Mouse (Mus musculus) left cerebral cortex, adult 2 months (tissue): ENCODE data around the gene Gm14862. TPM values are rescaled to one million over a fixed set of nuclear protein-coding genes. Genes with fewer than 3 reads are reported as not detected.

Experiments
- DNase-seq, 2 experiments: peaks; one replicate each; pipeline ENCODE4 v3.0.0; 2021 to 2022; ENCODE audit warnings: low spot score in 2 of 2, mixed read lengths in 1 of 2; ENCODE audit errors: extremely low spot score in 1 of 2
- H3K27ac ChIP-seq: fragments of 200-600 bp; 2 replicates; pipeline ENCODE4 v1.8.1; 2022
- H3K4me3 ChIP-seq: fragments of 200-600 bp; 2 replicates; pipeline ENCODE4 v1.8.1; 2022
- CTCF ChIP-seq: fragments of 200-600 bp; IDR thresholded peaks from 2 replicates; pipeline ENCODE4 v1.8.1; 2022; ENCODE audit warnings: antibody characterized with exemption, mild to moderate bottlenecking, moderate library complexity
- intact Hi-C: fragments of 180-260 bp; cut with DNase I; formaldehyde crosslinking; loops from one replicate; pipeline ENCODE4 v1.15.1; 2025
- total RNA-seq, 2 experiments: library from RNA; stranded (reverse); gene quantifications; 2 replicates each; pipeline ENCODE4 v1.2.3; 2021

Gene Gm14862
- total RNA-seq, 2 experiments from 2014 or later = not detected

DNA sequence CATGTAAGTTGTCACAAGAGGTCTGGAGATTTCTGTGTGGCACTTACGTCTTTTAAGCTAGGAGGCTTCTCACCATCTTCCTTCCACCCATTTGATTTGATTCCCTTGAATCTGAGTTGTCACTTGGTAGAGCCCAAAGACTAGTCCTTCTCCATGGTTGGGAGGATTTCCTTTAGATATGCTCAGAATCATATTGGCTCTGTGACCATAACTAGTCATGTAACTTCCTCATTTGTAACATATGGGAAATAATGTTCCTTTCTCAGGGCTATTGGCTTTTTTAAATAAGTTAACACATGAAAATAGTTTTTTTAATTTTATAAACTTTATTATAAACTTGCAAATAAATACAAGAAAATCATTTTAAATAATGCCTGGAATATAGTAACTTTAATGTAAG, 2.6 kb upstream of the Gm14862 start:
- no peak for DNase-seq
- intact Hi-C loops = no loop called here
- Histone ChIP-seq H3K4me3 (no peak overlapping the region), H3K27ac (no peak overlapping the region)
- TF ChIP-seq CTCF = no peak

- TF ChIP-seq CTCF = no peak
These were observed 1.1 kb upstream of the Gm14862 start for GRCm38 (mm10) chrX:9257831-9258230.

GRCm38 (mm10) chrX:9254901-9255300, 1.8 kb downstream of the Gm14862 start:
- no peak for TF ChIP-seq CTCF
- intact Hi-C loops = no loop called here
- Histone ChIP-seq H3K27ac (no peak overlapping the region), H3K4me3 (no peak overlapping the region)
- DNase-seq = no peak

More at GRCm38 (mm10) chrX:9257831-9258230, 1.1 kb upstream of the Gm14862 start:
- no peak for DNase-seq
- no peak overlapping the region for H3K27ac ChIP-seq
- no peak overlapping the region for H3K4me3 ChIP-seq
- intact Hi-C loops = no loop called here

- Histone ChIP-seq H3K4me3 (no peak overlapping the region), H3K27ac (no peak overlapping the region)
- TF ChIP-seq CTCF = no peak
- DNase-seq = no peak
- intact Hi-C loops = no loop called here
These were observed 2.7 kb downstream of the Gm14862 start for GRCm38 (mm10) chrX:9253990-9254389.

DNA sequence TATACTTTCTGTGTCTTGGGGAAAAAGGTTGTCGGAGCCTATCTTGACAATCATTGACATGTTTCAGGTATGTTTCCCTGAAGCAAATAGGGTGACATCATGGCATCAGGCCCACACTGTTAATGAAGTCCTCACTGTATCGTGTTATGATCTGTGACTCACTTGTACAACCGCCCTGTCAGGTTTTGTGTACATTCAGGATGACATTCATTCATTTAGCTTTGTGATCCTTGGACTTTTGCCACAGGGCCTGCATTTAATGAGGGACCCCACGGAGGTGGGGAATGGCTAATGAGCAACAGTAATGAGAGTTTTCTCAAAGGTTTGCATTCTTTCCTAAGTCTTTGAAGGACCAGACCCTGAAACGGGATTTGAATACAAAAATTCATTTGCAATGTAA, 7.8 kb downstream of the Gm14862 start:
- H3K27ac ChIP-seq = no peak overlapping the region
- no peak overlapping the region for H3K4me3 ChIP-seq
- TF ChIP-seq CTCF = no peak
- no peak for DNase-seq
- intact Hi-C loops = no loop called here

DNA sequence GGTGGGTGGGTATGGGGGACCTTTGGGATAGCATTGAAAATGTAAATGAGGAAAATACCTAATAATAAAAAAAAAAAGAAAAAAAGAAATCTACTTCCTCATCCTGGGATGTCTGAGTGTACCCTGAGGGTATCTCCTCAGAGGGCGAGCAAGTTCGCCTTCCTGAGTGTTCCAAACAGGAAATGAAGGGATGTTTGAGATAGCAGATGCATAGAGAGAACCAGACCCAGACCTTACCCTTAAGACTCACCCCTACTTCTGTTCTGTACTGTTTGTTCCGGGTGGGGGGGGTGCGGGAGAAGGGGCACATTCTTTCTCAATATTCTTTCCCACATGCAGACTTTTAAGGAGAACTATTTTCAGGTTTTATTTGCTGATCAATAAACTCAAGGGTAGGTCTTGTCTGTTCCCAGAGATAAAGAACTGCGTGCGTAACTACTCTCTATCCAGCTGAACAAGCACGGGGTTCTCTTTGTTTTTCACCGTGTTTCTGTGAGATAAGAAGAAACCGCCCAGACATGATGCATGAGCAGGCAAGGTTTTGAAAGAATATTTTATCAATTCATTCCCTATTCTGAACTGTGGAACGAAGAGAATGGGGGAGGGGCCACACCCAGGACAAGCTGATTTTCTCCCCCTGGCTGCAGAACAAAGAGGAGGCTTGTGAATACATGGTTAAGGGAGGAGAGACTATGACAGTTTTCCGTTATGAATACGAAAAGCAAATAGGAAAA, 11.9 kb downstream of the Gm14862 start:
- no peak; the same call in 1 of the 2 replicates for TF ChIP-seq CTCF
- no peak for DNase-seq
- Histone ChIP-seq H3K27ac (no peak overlapping the region), H3K4me3 (no peak overlapping the region)
- intact Hi-C loops = no loop called here

GRCm38 (mm10) chrX:9243381-9243864, 13.3 kb downstream of the Gm14862 start:
- no peak overlapping the region for H3K27ac ChIP-seq
- intact Hi-C loops = no loop called here
- no peak overlapping the region for H3K4me3 ChIP-seq
- no peak for TF ChIP-seq CTCF
- DNase-seq = no peak

DNA sequence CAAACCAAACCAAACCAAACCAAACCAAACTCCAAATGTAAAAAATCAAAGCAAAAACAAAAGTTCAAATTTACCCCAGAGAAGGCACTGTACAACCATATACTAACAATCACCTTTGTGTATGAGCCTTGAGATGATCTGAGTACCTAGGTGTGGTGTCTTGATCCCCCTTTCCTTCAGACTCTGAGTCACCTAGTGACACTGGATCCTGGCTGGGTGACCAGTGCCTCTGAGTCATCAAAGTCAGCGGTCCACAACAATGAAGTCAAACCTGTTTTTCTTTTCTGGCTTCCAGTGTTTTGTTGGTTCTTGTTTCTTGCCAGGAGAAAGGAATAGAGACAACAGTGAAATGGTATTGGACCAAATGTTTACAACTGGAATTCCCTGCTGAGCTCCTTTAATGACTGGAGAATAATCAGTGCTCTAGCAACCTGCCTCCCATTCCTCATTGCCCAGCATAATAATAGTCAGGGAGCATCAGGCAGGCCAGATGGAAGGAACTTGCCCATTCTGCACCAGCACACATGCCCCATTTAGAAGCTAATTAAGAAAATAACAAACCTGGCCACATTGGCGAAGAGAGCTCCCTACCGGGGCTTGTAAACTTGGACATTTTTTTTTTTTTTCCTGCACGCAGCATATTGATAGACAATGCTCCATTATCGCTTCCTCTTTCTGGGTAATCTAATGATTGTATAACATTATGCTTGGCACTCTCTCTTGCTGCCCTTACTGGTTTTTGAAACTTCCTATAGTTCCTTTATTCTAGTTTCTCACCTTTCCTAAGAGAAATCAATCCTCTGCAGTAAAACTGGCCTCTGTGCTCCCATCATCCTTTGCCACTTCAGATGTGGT, 15.7 kb downstream of the Gm14862 start:
- intact Hi-C loops = no loop called here
- H3K27ac ChIP-seq = no peak overlapping the region
- no peak for TF ChIP-seq CTCF
- DNase-seq = no peak
- no peak overlapping the region for H3K4me3 ChIP-seq

GRCm38 (mm10) chrX:9227105-9227504, 29.6 kb downstream of the Gm14862 start:
- no peak overlapping the region for H3K27ac ChIP-seq
- intact Hi-C loops = no loop called here
- DNase-seq = no peak
- no peak for TF ChIP-seq CTCF
- no peak overlapping the region for H3K4me3 ChIP-seq

- no peak for TF ChIP-seq CTCF
- DNase-seq = no peak
- no peak overlapping the region for H3K27ac ChIP-seq
- intact Hi-C loops = loop anchor here (5.0 kb wide), 1 partner anchor 95 kb away; no protein-coding TSS in a partner anchor
- no peak overlapping the region for H3K4me3 ChIP-seq
These were observed 34.1 kb downstream of the Gm14862 start for GRCm38 (mm10) chrX:9222412-9223221.

DNA sequence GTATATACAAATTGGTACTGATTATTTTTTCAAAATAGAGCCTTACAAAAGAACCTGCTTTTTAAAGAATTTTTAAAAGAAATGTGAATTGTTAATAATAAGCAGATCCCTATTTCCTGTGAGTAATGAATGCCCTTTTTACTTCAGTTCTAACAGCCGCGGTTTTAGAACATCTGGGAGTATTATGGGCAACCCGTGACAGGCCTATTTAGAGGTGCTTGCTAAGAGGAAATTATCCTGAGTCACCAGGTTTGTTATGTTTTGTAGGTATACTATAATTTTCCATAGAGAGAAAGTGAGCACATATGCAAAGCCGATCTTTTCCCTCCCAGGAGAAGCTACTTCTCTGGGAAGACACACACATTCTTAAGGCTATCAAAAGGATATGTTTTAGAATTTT, 35.0 kb downstream of the Gm14862 start:
- H3K27ac ChIP-seq = no peak overlapping the region
- intact Hi-C loops = loop anchor here (5.0 kb wide), 1 partner anchor 94 kb away; no protein-coding TSS in a partner anchor
- H3K4me3 ChIP-seq = no peak overlapping the region
- no peak for DNase-seq
- TF ChIP-seq CTCF = no peak

DNA sequence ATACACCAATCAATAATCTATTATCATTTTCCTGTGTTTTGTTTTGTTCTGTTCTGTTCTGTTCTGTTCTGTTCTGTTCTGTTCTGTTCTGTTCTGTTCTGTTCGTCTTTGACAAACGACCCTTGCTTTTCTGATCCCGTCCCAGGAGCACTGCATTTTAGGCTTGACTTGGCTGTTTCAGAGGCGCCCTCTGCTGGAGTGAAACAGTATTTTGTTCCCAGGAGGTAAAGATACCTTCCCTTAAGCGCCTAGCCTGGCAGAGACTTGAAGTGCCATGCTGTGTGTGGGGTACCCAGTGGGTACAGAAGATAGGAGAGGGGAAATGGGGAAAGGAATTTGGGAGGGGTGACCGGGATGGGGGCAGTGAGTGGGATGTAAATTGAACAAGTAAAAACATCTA, 35.5 kb downstream of the Gm14862 start:
- intact Hi-C loops = loop anchor here (5.0 kb wide), 1 partner anchor 94 kb away; no protein-coding TSS in a partner anchor
- Histone ChIP-seq H3K27ac (no peak overlapping the region), H3K4me3 (no peak overlapping the region)
- TF ChIP-seq CTCF = peak; percentile 55
- DNase-seq = peak; percentile 19 to 20
